Mouse (Mus musculus) heart, postnatal 0 days (tissue): ENCODE measurements around the gene Ubr1. TPM values are rescaled to one million over a fixed set of nuclear protein-coding genes. Genes with fewer than 3 reads are reported as not detected.

Source experiments
- ATAC-seq: fragments of 200-750 bp; cut with Nextera tagmentation; 2 replicates; pipeline ENCODE4 v1.8.0; 2017; ENCODE audit warnings: low read depth, moderate number of reproducible peaks, moderate library complexity; ENCODE audit not compliant: insufficient read depth
- DNase-seq: peaks from one replicate; pipeline ENCODE4 v3.0.0-alpha.2; 2016; ENCODE audit warnings: low spot score
- H3K27ac ChIP-seq: fragments of 300-500 bp; sonication (generic); 2 replicates; pipeline ENCODE4 v1.5.1; 2014; ENCODE audit warnings: low read depth, mild to moderate bottlenecking
- H3K27me3 ChIP-seq: fragments of 300-500 bp; sonication (generic); 2 replicates; pipeline ENCODE4 v1.6.1; 2014; ENCODE audit warnings: low read length, mixed read lengths; ENCODE audit not compliant: control insufficient read depth, insufficient read depth
- H3K36me3 ChIP-seq: fragments of 300-500 bp; sonication (generic); replicated peaks from 2 replicates; pipeline ENCODE4 v1.6.1; 2014; ENCODE audit warnings: low read length, mixed read lengths; ENCODE audit not compliant: control insufficient read depth, insufficient read depth
- H3K4me1 ChIP-seq: fragments of 300-500 bp; sonication (generic); 2 replicates; pipeline ENCODE4 v1.6.1; 2014; ENCODE audit warnings: antibody characterized with exemption; ENCODE audit not compliant: control insufficient read depth, insufficient read depth
- H3K4me2 ChIP-seq: fragments of 300-500 bp; sonication (generic); 2 replicates; pipeline ENCODE4 v1.6.1; 2014; ENCODE audit warnings: low read depth, mild to moderate bottlenecking, low read length, moderate library complexity
- H3K4me3 ChIP-seq: fragments of 300-500 bp; sonication (generic); 2 replicates; pipeline ENCODE4 v1.5.1; 2014; ENCODE audit warnings: low read depth, low read length
- H3K9ac ChIP-seq: fragments of 300-500 bp; sonication (generic); replicated peaks from 2 replicates; pipeline ENCODE4 v1.6.1; 2014; ENCODE audit warnings: low read depth, low read length, mixed read lengths
- H3K9me3 ChIP-seq: fragments of 300-500 bp; sonication (generic); replicated peaks from 2 replicates; pipeline ENCODE4 v1.6.1; 2016; ENCODE audit warnings: low read length; ENCODE audit not compliant: control insufficient read depth
- CTCF ChIP-seq: IDR thresholded peaks from 2 replicates; pipeline ENCODE4 v1.5.1; 2016; ENCODE audit warnings: antibody characterized with exemption, control low read depth, low read depth
- EP300 ChIP-seq: IDR thresholded peaks from 2 replicates; pipeline ENCODE4 v1.6.1; 2016; ENCODE audit warnings: antibody characterized with exemption, low read depth
- WGBS: fragments of 180-500 bp; shearing (Covaris S2); extraction: QIAGEN DNeasy Blood & Tissue Kit; methylation state at CpG from one replicate; pipeline ENCODE4 v1.1.7; 2014; 5-methylcytosine and 5-hydroxymethylcytosine counted together
- microRNA-seq: library from miRNA; unstranded; fragments of <30 nt; microRNA quantifications from one replicate; pipeline ENCODE4, GENCODE M21; 2016
- polyA plus RNA-seq: library from polyadenylated mRNA; unstranded; fragments of >200 nt; fragmentation: Nextera tagmentation; extraction: Ambion mirVana; gene quantifications from 2 replicates; pipeline ENCODE4 v1.2.1, GENCODE M21; 2015
- total RNA-seq: library from RNA; depleted of rRNA; stranded (reverse); fragments of >200 nt; gene quantifications from 2 replicates; pipeline ENCODE4 v1.2.3, GENCODE M21; 2014; ENCODE audit warnings: low replicate concordance; rRNA removed

Ubr1 gene
- total and polyA plus RNA-seq, 2 experiments from 2014 or later: 14.3 to 28.9 TPM

- Histone ChIP-seq H3K9me3 (peaks cover 4% of the 10 kb centered on the region; the same call in 1 of the 2 replicates), H3K4me2 (no peak overlapping the region), H3K4me3 (no peak overlapping the region), H3K27ac (no peak overlapping the region), H3K9ac (no peak overlapping the region), H3K36me3 (no peaks in the 10 kb centered on the region), H3K27me3 (no peaks in the 10 kb centered on the region), H3K4me1 (no peaks in the 10 kb centered on the region)
- WGBS: 91% methylated on average over 4 of the region's 4 CpGs
- ATAC-seq: no peak
- no peak for DNase-seq
- no peak for TF ChIP-seq EP300
- TF ChIP-seq CTCF: no peak
These were observed 135.3 kb downstream of the Ubr1 start for GRCm38 (mm10) chr2:120835167-120835566.

GRCm38 (mm10) chr2:120826936-120827638 lies 143.4 kb downstream of the Ubr1 start:
- TF ChIP-seq EP300 (no peak), CTCF (no peak)
- no peaks in the 10 kb centered on the region for H3K36me3 ChIP-seq
- H3K27ac ChIP-seq: no peak overlapping the region
- DNase-seq (no peak), ATAC-seq (no peak)
- no peaks in the 10 kb centered on the region for H3K4me1 ChIP-seq
- H3K4me3 ChIP-seq: no peak overlapping the region
- no peaks in the 10 kb centered on the region for H3K9me3 ChIP-seq
- no peak overlapping the region for H3K4me2 ChIP-seq
- 29% methylated on average over 1 of the region's 1 CpGs for WGBS
- no peak overlapping the region for H3K9ac ChIP-seq
- no peaks in the 10 kb centered on the region for H3K27me3 ChIP-seq

Small RNA genes lying within 50 kb of the gene (microRNA-seq; reads per million reads assigned to microRNA genes)
- gene Gm44325: not detected

Other genes starting within 250 kb of the Ubr1 start
- 20.2 and 43.6 TPM in 2 replicates for gene Cdan1, start 120.6 kb downstream of the Ubr1 start, total RNA-seq
- 2.6 and 2.7 TPM in 2 replicates for gene Cdan1, start 120.6 kb downstream of the Ubr1 start, polyA plus RNA-seq
- gene Ttbk2, start 120.1 kb downstream of the Ubr1 start, total RNA-seq: 5.8 and 14.5 TPM in 2 replicates
- gene Ttbk2, start 120.1 kb downstream of the Ubr1 start, polyA plus RNA-seq: 1.4 and 1.8 TPM in 2 replicates
- gene Tmem62, start 6.3 kb upstream of the Ubr1 start, total RNA-seq: 3.3 and 8.9 TPM in 2 replicates
- gene Tmem62, start 6.3 kb upstream of the Ubr1 start, polyA plus RNA-seq: 2.4 and 2.7 TPM in 2 replicates
- gene Ccndbp1, start 37.7 kb upstream of the Ubr1 start, total RNA-seq: 25.5 and 34.0 TPM in 2 replicates
- 42.4 TPM in 2 replicates for gene Ccndbp1, start 37.7 kb upstream of the Ubr1 start, polyA plus RNA-seq
- gene Epb42, start 66.4 kb upstream of the Ubr1 start, total RNA-seq: 0.27 TPM in 1 of 2 replicates, not detected in the other
- gene Epb42, start 66.4 kb upstream of the Ubr1 start, polyA plus RNA-seq: 0.26 and 0.56 TPM in 2 replicates
- gene Tgm5, start 115.1 kb upstream of the Ubr1 start, total RNA-seq: not detected in 2 replicates
- gene Tgm5, start 115.1 kb upstream of the Ubr1 start, polyA plus RNA-seq: not detected in 2 replicates
- not detected in 2 replicates for gene Tgm7, start 139.1 kb upstream of the Ubr1 start, total RNA-seq
- not detected in 2 replicates for gene Tgm7, start 139.1 kb upstream of the Ubr1 start, polyA plus RNA-seq
- gene Adal, start 169.7 kb upstream of the Ubr1 start, total RNA-seq: 13.1 and 15.3 TPM in 2 replicates
- 13.4 and 14.4 TPM in 2 replicates for gene Adal, start 169.7 kb upstream of the Ubr1 start, polyA plus RNA-seq
- gene Lcmt2, start 169.9 kb upstream of the Ubr1 start, total RNA-seq: 6.1 and 8.4 TPM in 2 replicates
- gene Lcmt2, start 169.9 kb upstream of the Ubr1 start, polyA plus RNA-seq: 15.4 and 19.1 TPM in 2 replicates
- 9.6 and 20.8 TPM in 2 replicates for gene Tubgcp4, start 199.9 kb upstream of the Ubr1 start, total RNA-seq
- 12.3 and 13.0 TPM in 2 replicates for gene Tubgcp4, start 199.9 kb upstream of the Ubr1 start, polyA plus RNA-seq
- 4.2 and 4.8 TPM in 2 replicates for gene Zscan29, start 200.4 kb upstream of the Ubr1 start, total RNA-seq
- 5.1 and 5.6 TPM in 2 replicates for gene Zscan29, start 200.4 kb upstream of the Ubr1 start, polyA plus RNA-seq